Mouse (Mus musculus) cerebellum, postnatal 14 days (tissue): Measurements from ENCODE around the gene Zfp65.
"Not testable (repeated sequence)": the region's sequence is repeated elsewhere in the genome, so short reads cannot be mapped to it uniquely, and the experiment has no call there.

Source experiments
- DNase-seq, 2 experiments: peaks; one replicate each; pipeline ENCODE4 v3.0.0; 2021; ENCODE audit warnings: mixed read lengths in 2 of 2

The Zfp65 gene

GRCm38 (mm10) chr13:67728641-67729318, at the start of gene Zfp65:
TSS of gene Zfp65 (minus strand) at chr13:67729173.
- peak; percentile 61 to 70 for DNase-seq

GRCm38 (mm10) chr13:67763031-67763768, 34.2 kb upstream of the Zfp65 start:
- no peak for DNase-seq

GRCm38 (mm10) chr13:67759966-67760365, 31.0 kb upstream of the Zfp65 start:
- no peak for DNase-seq

- DNase-seq, result no peak
Measured at GRCm38 (mm10) chr13:67755761-67756160, 26.8 kb upstream of the Zfp65 start.

- DNase-seq, result peak; percentile 74 to 76
Measured at GRCm38 (mm10) chr13:67754333-67755306, 25.6 kb upstream of the Zfp65 start, which contains the start of gene Zfp85. TSS of gene Zfp85 (minus strand) at chr13:67755228.

GRCm38 (mm10) chr13:67743896-67744295, 14.9 kb upstream of the Zfp65 start:
- no peak for DNase-seq

- no peak for DNase-seq
Measured at GRCm38 (mm10) chr13:67742941-67743340, 14.0 kb upstream of the Zfp65 start.

GRCm38 (mm10) chr13:67734391-67734790, 5.4 kb upstream of the Zfp65 start:
- not testable (repeated sequence) for DNase-seq

GRCm38 (mm10) chr13:67729441-67729840, 468 bp upstream of the Zfp65 start:
- DNase-seq, result peak; percentile 28 to 35

- DNase-seq, result no peak
Measured at GRCm38 (mm10) chr13:67728106-67728505, 867 bp downstream of the Zfp65 start.

GRCm38 (mm10) chr13:67725331-67725730, 3.6 kb downstream of the Zfp65 start:
- DNase-seq, result peak; percentile 30 to 44

GRCm38 (mm10) chr13:67723848-67724479, 5.0 kb downstream of the Zfp65 start:
- DNase-seq, result peak; percentile 90 to 91

GRCm38 (mm10) chr13:67686971-67687370, 42.0 kb downstream of the Zfp65 start, which contains the start of gene Zfp738:
TSS of gene Zfp738 (minus strand) at chr13:67687071.
- DNase-seq, result no peak

- DNase-seq, result not testable (repeated sequence)
Measured at GRCm38 (mm10) chr13:67683841-67684240, 45.1 kb downstream of the Zfp65 start.

GRCm38 (mm10) chr13:67682959-67683735, 45.8 kb downstream of the Zfp65 start:
- DNase-seq, result peak; percentile 82 to 87

GRCm38 (mm10) chr13:67674902-67675301, 54.1 kb downstream of the Zfp65 start:
- no peak for DNase-seq
